In genomic region chr14:28004023-28004422, GRCm38 (mm10) we compare ENCODE assay signal across 11 mouse cellular contexts.
DNase-seq lines count a peak whose midpoint lies in the region; ATAC-seq lines count a peak whose summit lies in the region.
"Had no signal": no experiment of that assay in that cellular context is flagged by ENCODE, and none has a peak within 500 bp of the region (broad histone marks: within the 10 kb centered on the region; RNA-seq: fewer than 3 reads in every experiment).

No protein-coding gene starts in this region.

- no peaks in the 10 kb centered on the region for H3K36me3 ChIP-seq in midbrain, embryonic 14.5 days (ENCODE audit: control insufficient read depth, insufficient read depth, low read length)
- H3K36me3 ChIP-seq in midbrain, embryonic 15.5 days (replicated peaks): no peaks in the 10 kb centered on the region
- H3K36me3 ChIP-seq: embryonic facial prominence, embryonic 12.5 days; heart, embryonic 13.5 days; neural tube, embryonic 13.5 days had no signal

- H3K4me3 ChIP-seq in midbrain, embryonic 14.5 days (replicated peaks; ENCODE audit: low read depth, low read length): no peak overlapping the region
- no peak overlapping the region for H3K4me3 ChIP-seq in midbrain, embryonic 15.5 days
- H3K4me3 ChIP-seq: embryonic facial prominence, embryonic 12.5 days; heart, embryonic 13.5 days; neural tube, embryonic 13.5 days had no signal

- ATAC-seq in midbrain, embryonic 14.5 days (ENCODE audit: low FRiP score, low TSS enrichment): no peak
- ATAC-seq in midbrain, embryonic 15.5 days (replicated peaks): no peak
- ATAC-seq in common myeloid progenitor, adult 5-6 weeks (replicated peaks; ENCODE audit: low read depth, poor library complexity, severe bottlenecking): 0 out of 2 replicates have a peak, but pooled peaks have one; percentile 32

- H3K27me3 ChIP-seq in midbrain, embryonic 14.5 days (ENCODE audit: control insufficient read depth, insufficient read depth, low read length): no peaks in the 10 kb centered on the region
- no peaks in the 10 kb centered on the region for H3K27me3 ChIP-seq in midbrain, embryonic 15.5 days (replicated peaks)
- H3K27me3 ChIP-seq: embryonic facial prominence, embryonic 12.5 days; heart, embryonic 13.5 days; neural tube, embryonic 13.5 days had no signal

- H3K4me1 ChIP-seq in midbrain, embryonic 14.5 days (ENCODE audit: control insufficient read depth, insufficient read depth, low read length): no peaks in the 10 kb centered on the region
- no peaks in the 10 kb centered on the region; the same call in 1 of the 2 replicates for H3K4me1 ChIP-seq in midbrain, embryonic 15.5 days
- H3K4me1 ChIP-seq: embryonic facial prominence, embryonic 12.5 days; neural tube, embryonic 13.5 days had no signal

- H3K4me2 ChIP-seq in midbrain, embryonic 14.5 days (ENCODE audit: low read length): no peak overlapping the region
- no peak overlapping the region for H3K4me2 ChIP-seq in midbrain, embryonic 15.5 days
- H3K4me2 ChIP-seq: embryonic facial prominence, embryonic 12.5 days; heart, embryonic 13.5 days; neural tube, embryonic 13.5 days had no signal

- H3K27ac ChIP-seq in midbrain, embryonic 14.5 days (replicated peaks; ENCODE audit: low read depth, low read length): no peak overlapping the region
- H3K27ac ChIP-seq in midbrain, embryonic 15.5 days: no peak overlapping the region
- H3K27ac ChIP-seq: embryonic facial prominence, embryonic 12.5 days; heart, embryonic 13.5 days; neural tube, embryonic 13.5 days had no signal

- H3K9ac ChIP-seq in midbrain, embryonic 14.5 days (replicated peaks; ENCODE audit: low read length): no peak overlapping the region
- H3K9ac ChIP-seq in midbrain, embryonic 15.5 days: no peak overlapping the region
- H3K9ac ChIP-seq: embryonic facial prominence, embryonic 12.5 days; heart, embryonic 13.5 days; neural tube, embryonic 13.5 days had no signal

- peak; percentile 22 for DNase-seq in heart, postnatal 4 days
- DNase-seq in heart, adult 9 months (ENCODE audit: low spot score in 2 of 2): no peak
- peak; percentile 64 for DNase-seq in midbrain, embryonic 14.5 days
- DNase-seq in lung, postnatal 14 days: peak; percentile 13
- DNase-seq in c-Kit-positive CD71-positive TER-119-positive erythroid progenitor cells, embryonic 14.5 days (ENCODE audit: low spot score): no peak
- no peak for DNase-seq in spleen, postnatal 10 days (ENCODE audit: low spot score in 2 of 2)

- no peaks in the 10 kb centered on the region for H3K9me3 ChIP-seq in midbrain, embryonic 14.5 days (ENCODE audit: control insufficient read depth, low read length)
- no peaks in the 10 kb centered on the region for H3K9me3 ChIP-seq in midbrain, embryonic 15.5 days
- H3K9me3 ChIP-seq: embryonic facial prominence, embryonic 12.5 days; heart, embryonic 13.5 days; neural tube, embryonic 13.5 days had no signal

- WGBS in midbrain, embryonic 14.5 days: 53% methylated on average over 4 of the region's 4 CpGs
- 53% methylated on average over 4 of the region's 4 CpGs for WGBS in midbrain, embryonic 15.5 days

Comparison
In these comparisons a context has a peak if more than half of its experiments do, and no peak if none do; other contexts are left out.
1. DNase-seq: peak in heart, postnatal 4 days (single experiment), midbrain, embryonic 14.5 days (single experiment) and lung, postnatal 14 days (single experiment); none in heart, adult 9 months (0 of 2), c-Kit-positive CD71-positive TER-119-positive erythroid progenitor cells, embryonic 14.5 days (single experiment) and spleen, postnatal 10 days (0 of 2).